Mouse (Mus musculus) spleen, adult 12 weeks (tissue): ENCODE data around the gene Olfr1173.

Experiments used
- DNase-seq: peaks from one replicate; pipeline ENCODE4 v3.0.0; 2022; ENCODE audit warnings: low spot score

The Olfr1173 gene

GRCm38 (mm10) chr2:88279775-88280174, at the start of gene Olfr1173:
TSS of gene Olfr1173 (minus strand) at chr2:88279875.
- no peak for DNase-seq

- DNase-seq: no peak
Measured at GRCm38 (mm10) chr2:88327115-88327514, 47.4 kb upstream of the Olfr1173 start, which contains the start of gene Olfr1175-ps. TSS of gene Olfr1175-ps (minus strand) at chr2:88327215.

- DNase-seq: no peak
Measured at GRCm38 (mm10) chr2:88315035-88315434, 35.4 kb upstream of the Olfr1173 start, which contains the start of gene Olfr1174-ps. TSS of gene Olfr1174-ps (minus strand) at chr2:88315135.

GRCm38 (mm10) chr2:88228234-88228633, 51.4 kb downstream of the Olfr1173 start, which contains the start of gene Olfr1170:
TSS of gene Olfr1170 (minus strand) at chr2:88228334.
- DNase-seq: no peak
